Mouse (Mus musculus): ENCODE measurements at regions not wholly inside any gene's neighbourhood (a gene's known extent, or its start where the extent isn't known, plus 50 kb on each side); places are given as distances from the start of the nearest gene placed in this dataset.

GRCm38 (mm10) chr2:157681931-157682330 is 55.3 kb upstream of the Ctnnbl1 start:
- no peak for TF ChIP-seq CTCF (IDR thresholded peaks at IDR 0.05; ENCODE audit: control insufficient read depth, insufficient read depth, low read length)
- TF ChIP-seq POLR2A (IDR thresholded peaks at IDR 0.05; ENCODE audit: borderline replicate concordance, control insufficient read depth, low read depth, low read length): no peak
